Comparison of ENCODE assay signal across 8 mouse cellular contexts in the genomic region with DNA sequence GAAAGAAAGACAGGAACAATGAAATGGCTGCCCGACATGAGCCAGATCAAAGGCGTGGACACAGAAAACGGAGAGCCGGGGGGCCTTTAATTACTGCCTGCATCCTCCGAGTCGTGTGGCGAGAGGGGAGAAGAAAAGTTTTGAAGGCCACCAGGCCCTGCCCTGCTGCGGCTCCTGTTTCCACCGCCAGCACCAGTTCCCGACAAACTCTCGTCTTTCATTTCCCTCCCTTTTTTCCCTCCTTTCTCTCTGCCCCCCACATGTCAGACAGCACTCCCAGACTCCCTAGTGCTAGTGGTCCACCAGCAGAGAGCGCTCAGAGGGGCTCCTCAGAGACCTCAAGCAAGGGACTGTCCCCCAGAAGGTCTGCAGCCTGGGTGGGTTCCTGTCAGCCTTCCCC.
DNase-seq lines count a peak whose midpoint lies in the region; ATAC-seq and TF ChIP-seq lines count a peak whose summit lies in the region.

No protein-coding gene starts in this region.

- H3K9ac ChIP-seq in hindbrain, postnatal 0 days (replicated peaks; ENCODE audit: low read length): no peak overlapping the region
- 0 out of 2 replicates have a peak overlapping the region, but pooled peaks have one; percentile 19 for H3K9ac ChIP-seq in forebrain, embryonic 16.5 days (replicated peaks; ENCODE audit: low read depth, low read length)
- H3K9ac ChIP-seq in midbrain, embryonic 12.5 days (replicated peaks): no peak overlapping the region; the same call in 1 of the 2 replicates

- no peak; the same call in 1 of the 2 replicates for TF ChIP-seq CTCF in hindbrain, postnatal 0 days (IDR thresholded peaks at IDR 0.05; ENCODE audit: low read depth)

- H3K27ac ChIP-seq in hindbrain, embryonic 10.5 days: peak overlapping the region; percentile 83
- H3K27ac ChIP-seq in hindbrain, postnatal 0 days: no peak overlapping the region
- no peak overlapping the region for H3K27ac ChIP-seq in forebrain, embryonic 16.5 days (ENCODE audit: low read length)
- H3K27ac ChIP-seq in midbrain, embryonic 12.5 days (replicated peaks): peak overlapping the region; percentile 57

- H3K4me2 ChIP-seq in hindbrain, postnatal 0 days (ENCODE audit: low read depth, low read length): no peak overlapping the region
- peak overlapping the region; percentile 25 for H3K4me2 ChIP-seq in forebrain, embryonic 16.5 days (ENCODE audit: low read length)
- peak overlapping the region; percentile 25 for H3K4me2 ChIP-seq in midbrain, embryonic 12.5 days (replicated peaks)

- H3K27me3 ChIP-seq in hindbrain, embryonic 10.5 days (ENCODE audit: insufficient read depth, poor library complexity, severe bottlenecking): no peaks in the 10 kb centered on the region
- H3K27me3 ChIP-seq in hindbrain, postnatal 0 days (ENCODE audit: insufficient read depth, low read length): no peaks in the 10 kb centered on the region
- no peaks in the 10 kb centered on the region for H3K27me3 ChIP-seq in forebrain, embryonic 16.5 days (replicated peaks; ENCODE audit: control insufficient read depth, insufficient read depth, low read length)
- H3K27me3 ChIP-seq in midbrain, embryonic 12.5 days: no peaks in the 10 kb centered on the region

- ATAC-seq in hindbrain, postnatal 0 days: no peak
- ATAC-seq in forebrain, embryonic 16.5 days: 0 out of 2 replicates have a peak, but pooled peaks have one; percentile 20
- 0 out of 2 replicates have a peak, but pooled peaks have one; percentile 5 for ATAC-seq in midbrain, embryonic 12.5 days (ENCODE audit: low FRiP score, low read depth)
- ATAC-seq in CD4-positive, CD25-positive, alpha-beta regulatory T cell, adult 4 months: no peak

- 9% methylated on average over 12 of the region's 12 CpGs for WGBS in hindbrain, embryonic 10.5 days
- WGBS in hindbrain, postnatal 0 days: 29% methylated on average over 12 of the region's 12 CpGs
- WGBS in forebrain, embryonic 16.5 days: 6% methylated on average over 12 of the region's 12 CpGs
- 4% methylated on average over 12 of the region's 12 CpGs for WGBS in midbrain, embryonic 12.5 days

- no peaks in the 10 kb centered on the region for H3K9me3 ChIP-seq in hindbrain, embryonic 10.5 days
- no peaks in the 10 kb centered on the region for H3K9me3 ChIP-seq in hindbrain, postnatal 0 days (ENCODE audit: low read length)
- no peaks in the 10 kb centered on the region for H3K9me3 ChIP-seq in forebrain, embryonic 16.5 days (ENCODE audit: control insufficient read depth, low read length)
- H3K9me3 ChIP-seq in midbrain, embryonic 12.5 days: no peaks in the 10 kb centered on the region

- no peak overlapping the region for H3K4me3 ChIP-seq in hindbrain, embryonic 10.5 days
- H3K4me3 ChIP-seq in hindbrain, postnatal 0 days (ENCODE audit: low read length): no peak overlapping the region
- H3K4me3 ChIP-seq in forebrain, embryonic 16.5 days (replicated peaks; ENCODE audit: low read length): no peak overlapping the region
- H3K4me3 ChIP-seq in midbrain, embryonic 12.5 days: no peak overlapping the region

- H3K4me1 ChIP-seq in hindbrain, embryonic 10.5 days (replicated peaks): peaks cover 59% of the 10 kb centered on the region
- H3K4me1 ChIP-seq in hindbrain, postnatal 0 days (ENCODE audit: insufficient read depth, low read length): peaks cover 19% of the 10 kb centered on the region
- peaks cover 19% of the 10 kb centered on the region for H3K4me1 ChIP-seq in forebrain, embryonic 16.5 days (replicated peaks; ENCODE audit: control insufficient read depth, insufficient read depth, low read length)
- peaks cover 48% of the 10 kb centered on the region for H3K4me1 ChIP-seq in midbrain, embryonic 12.5 days

- DNase-seq in hindbrain, embryonic 10.5 days (ENCODE audit: low spot score): peak; percentile 31
- DNase-seq in hindbrain, postnatal 0 days (ENCODE audit: low spot score): no peak
- DNase-seq in embryo, embryonic 9.5 days (ENCODE audit: extremely low spot score): peak; percentile 37
- DNase-seq in spleen, postnatal 4 days (ENCODE audit: low spot score in 2 of 2): no peak
- no peak for DNase-seq in frontal cortex, adult 2 months (ENCODE audit: extremely low spot score in 1 of 2, low spot score in 1 of 2)

- H3K36me3 ChIP-seq in hindbrain, embryonic 10.5 days: peaks cover 23% of the 10 kb centered on the region
- no peaks in the 10 kb centered on the region for H3K36me3 ChIP-seq in hindbrain, postnatal 0 days (ENCODE audit: insufficient read depth, low read length)
- no peaks in the 10 kb centered on the region for H3K36me3 ChIP-seq in forebrain, embryonic 16.5 days (ENCODE audit: control insufficient read depth, insufficient read depth)
- H3K36me3 ChIP-seq in midbrain, embryonic 12.5 days: no peaks in the 10 kb centered on the region

Comparison
In these comparisons a context has a peak if more than half of its experiments do, and no peak if none do; other contexts are left out.
1. DNase-seq: peak in hindbrain, embryonic 10.5 days (single experiment) and embryo, embryonic 9.5 days (single experiment); none in hindbrain, postnatal 0 days (single experiment), spleen, postnatal 4 days (0 of 2) and frontal cortex, adult 2 months (0 of 2).
2. H3K27ac ChIP-seq: peak in hindbrain, embryonic 10.5 days (single experiment) and midbrain, embryonic 12.5 days (single experiment); none in hindbrain, postnatal 0 days (single experiment) and forebrain, embryonic 16.5 days (single experiment).
3. ATAC-seq: peak in forebrain, embryonic 16.5 days (single experiment) and midbrain, embryonic 12.5 days (single experiment); none in hindbrain, postnatal 0 days (single experiment) and CD4-positive, CD25-positive, alpha-beta regulatory T cell, adult 4 months (single experiment).